Mouse (Mus musculus) midbrain, embryonic 14.5 days (tissue): ENCODE data around the gene Gm7298. TPM values are rescaled to one million over a fixed set of nuclear protein-coding genes. Genes with fewer than 3 reads are reported as not detected.
"Not testable (repeated sequence)": the region's sequence is repeated elsewhere in the genome, so short reads cannot be mapped to it uniquely, and the experiment has no call there.

Source experiments
- ATAC-seq: fragments of 200-750 bp; cut with Nextera tagmentation; 2 replicates; pipeline ENCODE4 v1.8.0; 2017; ENCODE audit warnings: moderate number of reproducible peaks, moderate library complexity; ENCODE audit not compliant: low FRiP score, low TSS enrichment
- DNase-seq: peaks from one replicate; pipeline ENCODE4 v3.0.0-alpha.2; 2015
- H3K27ac ChIP-seq: fragments of 300-500 bp; sonication (generic); replicated peaks from 2 replicates; pipeline ENCODE4 v1.5.1; 2014; ENCODE audit warnings: mild to moderate bottlenecking, low read depth, low read length, moderate library complexity
- H3K27me3 ChIP-seq: fragments of 300-500 bp; sonication (generic); 2 replicates; pipeline ENCODE4 v1.6.1; 2014; ENCODE audit warnings: low read length, control low read depth, mixed read lengths; ENCODE audit not compliant: control insufficient read depth, insufficient read depth
- H3K36me3 ChIP-seq: fragments of 300-500 bp; sonication (generic); 2 replicates; pipeline ENCODE4 v1.6.1; 2014; ENCODE audit warnings: low read length, control low read depth; ENCODE audit not compliant: control insufficient read depth, insufficient read depth
- H3K4me1 ChIP-seq: fragments of 300-500 bp; sonication (generic); 2 replicates; pipeline ENCODE4 v1.6.1; 2014; ENCODE audit warnings: mild to moderate bottlenecking, antibody characterized with exemption, low read length, control low read depth; ENCODE audit not compliant: control insufficient read depth, insufficient read depth
- H3K4me2 ChIP-seq: fragments of 300-500 bp; sonication (generic); 2 replicates; pipeline ENCODE4 v1.6.1; 2014; ENCODE audit warnings: mild to moderate bottlenecking, low read length, moderate library complexity
- H3K4me3 ChIP-seq: fragments of 300-500 bp; sonication (generic); replicated peaks from 2 replicates; pipeline ENCODE4 v1.5.1; 2014; ENCODE audit warnings: low read depth, low read length
- H3K9ac ChIP-seq: fragments of 300-500 bp; sonication (generic); replicated peaks from 2 replicates; pipeline ENCODE4 v1.6.1; 2014; ENCODE audit warnings: mild to moderate bottlenecking, low read length, moderate library complexity
- H3K9me3 ChIP-seq: fragments of 300-500 bp; sonication (generic); 2 replicates; pipeline ENCODE4 v1.6.1; 2016; ENCODE audit warnings: low read length, control low read depth, mixed read lengths; ENCODE audit not compliant: control insufficient read depth
- WGBS: fragments of 180-500 bp; shearing (Covaris S2); extraction: QIAGEN DNeasy Blood & Tissue Kit; methylation state at CpG from one replicate; pipeline ENCODE4 v1.1.7; 2014; 5-methylcytosine and 5-hydroxymethylcytosine counted together
- polyA plus RNA-seq: library from polyadenylated mRNA; unstranded; fragments of >200 nt; fragmentation: Nextera tagmentation; extraction: Ambion mirVana; gene quantifications from 2 replicates; pipeline ENCODE4 v1.2.1, GENCODE M21; 2014

The Gm7298 gene
- polyA plus RNA-seq: 0.04 TPM in 1 of 2 replicates, not detected in the other

DNA sequence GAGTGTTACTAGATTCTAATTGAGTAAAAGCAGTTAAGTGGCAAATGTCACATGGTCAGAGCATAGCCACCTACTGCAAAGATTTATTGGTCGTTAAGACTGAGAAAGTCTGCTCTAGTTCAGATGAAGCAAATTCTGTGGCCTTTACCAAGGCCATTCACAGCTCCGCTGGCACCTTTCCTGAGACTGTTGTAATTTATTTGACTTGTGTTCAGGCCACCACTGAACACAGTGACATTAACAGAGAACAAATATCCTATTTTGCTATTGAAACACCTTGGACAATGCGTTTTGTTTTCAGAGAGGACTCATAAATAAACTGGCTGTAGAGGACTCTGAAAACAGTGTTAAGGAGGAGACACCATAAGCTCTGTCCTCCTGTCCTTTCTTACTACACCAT, at the start of gene Gm7298:
Gm7298 (plus strand) TSS at position 301 of the 400 bp plus-strand sequence.
- H3K4me1 ChIP-seq: no peaks in the 10 kb centered on the region
- DNase-seq (no peak), ATAC-seq (no peak)
- H3K36me3 ChIP-seq: no peaks in the 10 kb centered on the region
- no peak within 1 kb of the TSS for H3K9ac ChIP-seq
- H3K9me3 ChIP-seq: no peaks in the 10 kb centered on the region
- no peak within 1 kb of the TSS for H3K4me2 ChIP-seq
- no peak within 1 kb of the TSS for H3K27ac ChIP-seq
- no peaks in the 10 kb centered on the region for H3K27me3 ChIP-seq
- WGBS: 74% methylated on average over 3 of the region's 3 CpGs
- no peak within 1 kb of the TSS for H3K4me3 ChIP-seq

DNA sequence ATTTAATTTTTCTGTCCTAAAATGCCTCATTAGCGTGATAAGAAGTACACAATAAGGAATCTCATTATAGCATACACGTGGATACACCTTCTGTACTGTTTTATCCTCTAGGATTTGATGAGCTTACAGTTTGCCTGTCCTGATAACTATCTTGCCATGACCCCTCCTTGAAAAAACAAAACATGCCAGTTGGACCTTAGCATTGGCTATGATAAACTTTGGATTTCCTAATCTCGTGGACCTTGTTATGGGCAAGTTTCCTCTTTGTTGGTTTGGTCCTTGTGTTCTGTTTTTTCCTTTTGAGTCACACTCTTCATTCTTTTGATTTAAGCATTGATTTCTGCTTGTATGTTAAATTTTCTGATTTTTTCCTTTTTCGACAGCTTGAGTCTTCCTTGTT, 95.3 kb downstream of the Gm7298 start:
- ATAC-seq: no peak
- no peak overlapping the region for H3K4me2 ChIP-seq
- no peaks in the 10 kb centered on the region for H3K27me3 ChIP-seq
- H3K9me3 ChIP-seq: peaks cover 11% of the 10 kb centered on the region; the same call in 1 of the 2 replicates
- H3K27ac ChIP-seq: no peak overlapping the region
- DNase-seq: no peak
- no peak overlapping the region for H3K9ac ChIP-seq
- no peaks in the 10 kb centered on the region for H3K36me3 ChIP-seq
- 73% methylated on average over 4 of the region's 4 CpGs for WGBS
- no peak overlapping the region for H3K4me3 ChIP-seq
- no peaks in the 10 kb centered on the region for H3K4me1 ChIP-seq

DNA sequence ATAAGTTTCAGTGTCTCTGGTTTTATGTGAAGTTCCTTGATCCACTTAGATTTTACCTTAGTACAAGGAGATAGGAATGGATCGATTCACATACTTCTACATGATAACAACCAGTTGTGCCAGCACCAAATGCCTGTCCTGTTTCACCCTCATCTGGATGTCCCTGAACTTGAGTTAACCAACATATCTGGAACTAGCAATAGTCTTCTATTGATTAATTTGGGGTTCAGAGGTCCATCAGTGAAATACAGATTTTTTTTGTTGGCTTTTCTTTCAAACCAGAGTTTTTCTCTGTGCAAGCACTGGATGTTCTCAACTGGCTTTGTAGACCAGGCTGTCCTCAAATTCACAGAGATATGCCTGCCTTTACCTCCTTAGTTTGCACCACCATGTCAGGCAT, 103.6 kb downstream of the Gm7298 start:
- ATAC-seq: no peak
- H3K4me2 ChIP-seq: no peak overlapping the region
- WGBS: 98% methylated on average over 1 of the region's 1 CpGs
- no peak overlapping the region for H3K9ac ChIP-seq
- no peaks in the 10 kb centered on the region for H3K4me1 ChIP-seq
- DNase-seq: no peak
- no peaks in the 10 kb centered on the region for H3K36me3 ChIP-seq
- H3K9me3 ChIP-seq: peaks cover 6% of the 10 kb centered on the region; the same call in 1 of the 2 replicates
- no peak overlapping the region for H3K27ac ChIP-seq
- H3K27me3 ChIP-seq: no peaks in the 10 kb centered on the region
- no peak overlapping the region for H3K4me3 ChIP-seq

DNA sequence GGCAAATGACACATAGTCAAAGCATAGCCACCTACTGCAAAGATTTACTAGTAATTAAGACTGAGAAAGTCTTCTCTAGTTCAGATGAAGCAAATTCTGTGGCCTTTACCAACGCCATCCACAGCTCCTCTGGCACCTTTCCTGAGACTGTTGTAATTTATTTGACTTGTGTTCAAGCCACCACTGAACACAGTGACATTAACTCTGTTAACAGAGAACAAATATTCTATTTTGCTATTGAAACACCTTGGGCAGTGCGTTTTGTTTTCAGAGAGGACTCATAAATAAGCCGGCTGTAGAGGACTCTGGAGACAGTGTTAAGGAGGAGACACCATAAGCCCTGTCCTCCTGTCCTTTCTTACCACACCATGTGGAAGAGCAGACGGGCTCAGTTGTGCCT, 105.5 kb downstream of the Gm7298 start, which contains the start of gene Mug1:
Mug1 (plus strand) TSS at position 271 of the 400 bp plus-strand sequence.
- not testable (repeated sequence) for H3K4me3 ChIP-seq, H3K36me3 ChIP-seq, DNase-seq, H3K9me3 ChIP-seq, H3K9ac ChIP-seq, H3K4me2 ChIP-seq, ATAC-seq, H3K4me1 ChIP-seq, H3K27me3 ChIP-seq, H3K27ac ChIP-seq
- 78% methylated on average over 4 of the region's 4 CpGs for WGBS

Other genes with a start within 250 kb of the Gm7298 start
- gene A2m, start 97.6 kb upstream of the Gm7298 start, polyA plus RNA-seq: 6.7 and 17.1 TPM in 2 replicates
- not detected in 2 replicates for gene Mug1, start 105.6 kb downstream of the Gm7298 start, polyA plus RNA-seq